Mouse (Mus musculus) heart, adult 2 months (tissue): ENCODE results near the gene H1foo.
A peak's percentile ranks its signal among the peaks of the same experiment; 100 is the strongest.

Source experiments
- CTCF ChIP-seq: fragments of 200-600 bp; IDR thresholded peaks from 2 replicates; pipeline ENCODE4 v1.8.1; 2022; ENCODE audit warnings: antibody characterized with exemption, mild to moderate bottlenecking, moderate library complexity
- POLR2A ChIP-seq: fragments of 200-500 bp; IDR thresholded peaks from 2 replicates; pipeline ENCODE4 v1.6.1; 2011; ENCODE audit warnings: mild to moderate bottlenecking, low read depth, low read length, control low read depth; ENCODE audit not compliant: insufficient read depth

DNA sequence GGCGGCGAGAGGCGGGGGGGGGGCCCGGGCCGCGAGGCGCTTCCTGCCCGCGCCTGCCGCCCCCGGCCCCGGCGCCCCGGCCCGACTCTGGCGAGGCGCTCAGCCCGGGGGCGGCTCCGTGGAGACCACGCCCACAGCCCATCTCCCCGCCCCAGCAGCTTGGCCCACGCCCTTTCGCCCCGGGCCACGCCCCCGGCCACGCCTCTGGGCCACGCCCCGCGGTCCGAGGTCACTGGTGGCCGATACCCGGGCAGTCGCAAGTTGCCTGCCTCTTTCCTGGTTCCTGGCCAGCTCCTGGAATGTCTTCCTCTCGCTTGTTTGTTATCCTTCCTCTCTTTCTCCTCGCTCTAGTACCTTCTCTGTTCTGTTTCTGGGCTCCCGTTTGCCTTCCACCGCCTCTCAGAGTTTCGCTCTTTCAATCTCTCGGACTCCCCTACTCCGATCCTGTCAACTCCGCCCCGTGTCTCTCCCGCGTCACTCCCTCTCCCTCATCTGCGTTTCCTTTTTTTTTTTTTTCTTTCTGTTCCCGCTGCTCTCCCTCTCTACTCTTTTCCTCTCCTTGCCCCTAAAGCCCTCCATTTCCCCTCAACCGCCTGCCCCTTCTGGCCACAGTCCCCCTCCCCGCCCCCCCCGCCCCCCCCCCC lies 50.3 kb downstream of the H1foo start, which contains the start of gene Plxnd1:
- peak; percentile 92 for TF ChIP-seq POLR2A
- no peak for TF ChIP-seq CTCF
